Mouse (Mus musculus) duodenum, adult 2 months (tissue): ENCODE data around the gene Ogt. TPM values are rescaled to one million over a fixed set of nuclear protein-coding genes. Genes with fewer than 3 reads are reported as not detected.

Source experiments
- polyA plus RNA-seq: library from polyadenylated mRNA; depleted of rRNA; stranded (reverse); fragments of >200 nt; gene quantifications from 2 replicates; pipeline ENCODE4 v1.2.3, GENCODE M21; 2012; ENCODE audit warnings: low replicate concordance; rRNA removed

The Ogt gene
- polyA plus RNA-seq: 8.3 and 14.9 TPM in 2 replicates

GRCm38 (mm10) chrX:101639741-101640166, at the start of gene Ogt:
Ogt (plus strand) TSS chrX:101640060.

GRCm38 (mm10) chrX:101733828-101734319, 94.0 kb downstream of the Ogt start, which contains the start of gene Cxcr3:
Cxcr3 (minus strand) TSS chrX:101734269.

Other genes starting within 250 kb of the Ogt start
- gene Zmym3, start 219.2 kb upstream of the Ogt start, polyA plus RNA-seq: 7.0 and 11.7 TPM in 2 replicates
- 27.6 and 40.4 TPM in 2 replicates for gene Nono, start 210.7 kb upstream of the Ogt start, polyA plus RNA-seq
- 0.13 and 0.36 TPM in 2 replicates for gene Itgb1bp2, start 191.0 kb upstream of the Ogt start, polyA plus RNA-seq
- gene Taf1, start 107.3 kb upstream of the Ogt start, polyA plus RNA-seq: 0.46 and 0.64 TPM in 2 replicates
- gene Cxcr3, start 94.2 kb downstream of the Ogt start, polyA plus RNA-seq: 2.9 and 4.9 TPM in 2 replicates
- gene Gm4779, start 154.4 kb downstream of the Ogt start, polyA plus RNA-seq: not detected in 2 replicates
- gene 8030474K03Rik, start 154.6 kb downstream of the Ogt start, polyA plus RNA-seq: not detected in 2 replicates
- gene Nhsl2, start 209.3 kb downstream of the Ogt start, polyA plus RNA-seq: 0.13 and 0.27 TPM in 2 replicates